Mouse (Mus musculus) yolk sac, embryonic 10.5 days (tissue): ENCODE measurements at regions not wholly inside any gene's neighbourhood (a gene's known extent, or its start where the extent isn't known, plus 50 kb on each side); places are given as distances from the start of the nearest gene placed in this dataset.

Source experiments
- DNase-seq: peaks from one replicate; pipeline ENCODE4 v3.0.0-alpha.2; 2017; ENCODE audit warnings: low spot score

- DNase-seq: no peak
Measured at GRCm38 (mm10) chr13:11490766-11491165, 616.0 kb downstream of the Ryr2 start.

GRCm38 (mm10) chr13:11483142-11483541 is 623.6 kb downstream of the Ryr2 start:
- DNase-seq: no peak

- DNase-seq: no peak
Measured at GRCm38 (mm10) chr13:11482701-11483100, 624.0 kb downstream of the Ryr2 start.

GRCm38 (mm10) chr13:11460251-11460650 is 646.5 kb downstream of the Ryr2 start:
- no peak for DNase-seq

GRCm38 (mm10) chr13:11455113-11455512 is 651.6 kb downstream of the Ryr2 start:
- DNase-seq: no peak

GRCm38 (mm10) chr13:11452448-11452847 is 654.3 kb downstream of the Ryr2 start:
- no peak for DNase-seq

- DNase-seq: peak; percentile 14
Measured at GRCm38 (mm10) chr13:11432465-11433339, 674.0 kb downstream of the Ryr2 start.

GRCm38 (mm10) chr13:11426820-11427219 is 679.9 kb downstream of the Ryr2 start:
- DNase-seq: no peak

GRCm38 (mm10) chr13:11392027-11392426 is 714.7 kb downstream of the Ryr2 start:
- DNase-seq: no peak

- DNase-seq: no peak
Measured at GRCm38 (mm10) chr13:11375452-11375851, 731.3 kb downstream of the Ryr2 start.

- no peak for DNase-seq
Measured at GRCm38 (mm10) chr13:11369456-11369855, 737.3 kb downstream of the Ryr2 start.

- DNase-seq: no peak
Measured at GRCm38 (mm10) chr13:11362872-11363271, 743.9 kb downstream of the Ryr2 start.

- no peak for DNase-seq
Measured at GRCm38 (mm10) chr13:11348502-11348849, 758.3 kb downstream of the Ryr2 start.

- DNase-seq: no peak
Measured at GRCm38 (mm10) chr13:11347787-11348501, 758.8 kb downstream of the Ryr2 start.

GRCm38 (mm10) chr13:11344500-11344899 is 762.2 kb downstream of the Ryr2 start:
- DNase-seq: no peak

- no peak for DNase-seq
Measured at GRCm38 (mm10) chr13:11338297-11338616, 768.5 kb downstream of the Ryr2 start.

- DNase-seq: no peak
Measured at GRCm38 (mm10) chr13:11337610-11338296, 769.0 kb downstream of the Ryr2 start.

- DNase-seq: no peak
Measured at GRCm38 (mm10) chr13:11336958-11337357, 769.8 kb downstream of the Ryr2 start.

GRCm38 (mm10) chr13:11331991-11332390 is 774.8 kb downstream of the Ryr2 start:
- DNase-seq: no peak

- no peak for DNase-seq
Measured at GRCm38 (mm10) chr13:11308716-11309115, 798.0 kb downstream of the Ryr2 start.

- no peak for DNase-seq
Measured at GRCm38 (mm10) chr13:11295493-11295892, 811.3 kb downstream of the Ryr2 start.

- no peak for DNase-seq
Measured at GRCm38 (mm10) chr13:11294689-11295088, 812.1 kb downstream of the Ryr2 start.

- no peak for DNase-seq
Measured at GRCm38 (mm10) chr13:11293750-11294149, 813.0 kb downstream of the Ryr2 start.
